Mouse (Mus musculus): Measurements from ENCODE around the gene Hoxb1. TPM values are rescaled to one million over a fixed set of nuclear protein-coding genes. Genes with fewer than 3 reads are reported as not detected.

Gene Hoxb1
- polyA plus RNA-seq, 1 experiment: not detected

GRCm38 (mm10) chr11:96338957-96339855 is 26.3 kb upstream of the Hoxb1 start:
- Histone ChIP-seq H3K4me2 (ENCODE audit: low read depth) (no peak overlapping the region), H3K27me3 (ENCODE audit: control insufficient read depth, insufficient read depth, insufficient read length) (peaks cover 79% of the 10 kb centered on the region)
- TF ChIP-seq E2F4 (IDR thresholded peaks at IDR 0.05; ENCODE audit: insufficient read depth) (no peak), SRF (IDR thresholded peaks at IDR 0.05; ENCODE audit: control insufficient read depth, insufficient read length, low read depth) (no peak), MYOG (IDR thresholded peaks at IDR 0.05; ENCODE audit: control insufficient read depth in 1 of 3, insufficient read depth in 1 of 3, insufficient read length in 2 of 3, low read depth in 2 of 3) (no peak), TCF12 (IDR thresholded peaks at IDR 0.05; ENCODE audit: insufficient read depth, poor library complexity, severe bottlenecking) (no peak), MYOD1 (IDR thresholded peaks at IDR 0.05; ENCODE audit: control insufficient read depth in 1 of 3, insufficient read length in 2 of 3, low read depth in 2 of 3) (no peak)

GRCm38 (mm10) chr11:96340698-96341365 is 24.7 kb upstream of the Hoxb1 start:
- H3K27me3 ChIP-seq (ENCODE audit: control insufficient read depth, insufficient read depth, insufficient read length): peaks cover 78% of the 10 kb centered on the region
- no peak overlapping the region for H3K4me3 ChIP-seq
- H3K4me2 ChIP-seq (ENCODE audit: low read depth): no peak overlapping the region
- no peaks in the 10 kb centered on the region for H3K36me3 ChIP-seq (ENCODE audit: control insufficient read depth, insufficient read depth)
- no peak overlapping the region for H3ac ChIP-seq (ENCODE audit: control insufficient read depth, insufficient read length)
- TF ChIP-seq POLR2AphosphoS2 (IDR thresholded peaks at IDR 0.05; ENCODE audit: insufficient read length, low read depth): no peak
- TF ChIP-seq E2F4 (IDR thresholded peaks at IDR 0.05; ENCODE audit: insufficient read depth): no peak
- no peak for TF ChIP-seq TCF12 (IDR thresholded peaks at IDR 0.05; ENCODE audit: insufficient read depth, poor library complexity, severe bottlenecking)
- no peaks in the 10 kb centered on the region for H3K79me2 ChIP-seq (ENCODE audit: control insufficient read depth, insufficient read depth)

More at GRCm38 (mm10) chr11:96338957-96339855, 26.3 kb upstream of the Hoxb1 start:
- no peaks in the 10 kb centered on the region for H3K79me2 ChIP-seq (ENCODE audit: control insufficient read depth, insufficient read depth)
- no peaks in the 10 kb centered on the region for H3K36me3 ChIP-seq (ENCODE audit: control insufficient read depth, insufficient read depth)
- no peak overlapping the region for H3K4me3 ChIP-seq
- H3ac ChIP-seq (ENCODE audit: control insufficient read depth, insufficient read length): no peak overlapping the region

- H3K4me2 ChIP-seq (ENCODE audit: low read depth): peak overlapping the region; percentile 44
- H3K79me2 ChIP-seq (ENCODE audit: control insufficient read depth, insufficient read depth): no peaks in the 10 kb centered on the region
- no peaks in the 10 kb centered on the region for H3K36me3 ChIP-seq (ENCODE audit: control insufficient read depth, insufficient read depth)
- H3K4me3 ChIP-seq: no peak overlapping the region
- H3ac ChIP-seq (ENCODE audit: control insufficient read depth, insufficient read length): no peak overlapping the region
- TF ChIP-seq CEBPB (IDR thresholded peaks at IDR 0.05; ENCODE audit: insufficient read depth, poor library complexity, severe bottlenecking) (no peak), SRF (IDR thresholded peaks at IDR 0.05; ENCODE audit: control insufficient read depth, insufficient read length, low read depth) (no peak), POLR2AphosphoS2 (IDR thresholded peaks at IDR 0.05; ENCODE audit: insufficient read length, low read depth) (no peak), TCF3 (IDR thresholded peaks at IDR 0.05; ENCODE audit: insufficient read length, low read depth) (no peak), MYOG (IDR thresholded peaks at IDR 0.05; ENCODE audit: control insufficient read depth in 1 of 3, insufficient read depth in 1 of 3, insufficient read length in 2 of 3, low read depth in 2 of 3) (no peak), E2F4 (IDR thresholded peaks at IDR 0.05; ENCODE audit: insufficient read depth) (no peak), MYOD1 (IDR thresholded peaks at IDR 0.05; ENCODE audit: control insufficient read depth in 1 of 3, insufficient read length in 2 of 3, low read depth in 2 of 3) (no peak), REST (IDR thresholded peaks at IDR 0.05; ENCODE audit: insufficient read depth, insufficient read length) (no peak), POLR2A (IDR thresholded peaks at IDR 0.05; ENCODE audit: insufficient read length, low read depth) (no peak), USF1 (IDR thresholded peaks at IDR 0.05; ENCODE audit: low read depth) (no peak), TCF12 (IDR thresholded peaks at IDR 0.05; ENCODE audit: insufficient read depth, poor library complexity, severe bottlenecking) (no peak), MAX (IDR thresholded peaks at IDR 0.05; ENCODE audit: low read depth) (no peak)
- H3K27me3 ChIP-seq (ENCODE audit: control insufficient read depth, insufficient read depth, insufficient read length): peaks cover 81% of the 10 kb centered on the region
Measured at GRCm38 (mm10) chr11:96341701-96342575, 23.6 kb upstream of the Hoxb1 start.

- Histone ChIP-seq H3K4me2 (ENCODE audit: low read depth) (no peak overlapping the region), H3K79me2 (ENCODE audit: control insufficient read depth, insufficient read depth) (no peaks in the 10 kb centered on the region), H3ac (ENCODE audit: control insufficient read depth, insufficient read length) (no peak overlapping the region), H3K4me3 (no peak overlapping the region), H3K27me3 (ENCODE audit: control insufficient read depth, insufficient read depth, insufficient read length) (peaks cover 79% of the 10 kb centered on the region), H3K36me3 (ENCODE audit: control insufficient read depth, insufficient read depth) (no peaks in the 10 kb centered on the region)
- TF ChIP-seq MAX (IDR thresholded peaks at IDR 0.05; ENCODE audit: low read depth) (no peak), MYOG (IDR thresholded peaks at IDR 0.05; ENCODE audit: control insufficient read depth in 1 of 3, insufficient read depth in 1 of 3, insufficient read length in 2 of 3, low read depth in 2 of 3) (no peak), USF1 (IDR thresholded peaks at IDR 0.05; ENCODE audit: low read depth) (no peak), REST (IDR thresholded peaks at IDR 0.05; ENCODE audit: insufficient read depth, insufficient read length) (no peak), TCF12 (IDR thresholded peaks at IDR 0.05; ENCODE audit: insufficient read depth, poor library complexity, severe bottlenecking) (no peak), TCF3 (IDR thresholded peaks at IDR 0.05; ENCODE audit: insufficient read length, low read depth) (no peak), POLR2A (IDR thresholded peaks at IDR 0.05; ENCODE audit: insufficient read length, low read depth) (no peak), E2F4 (IDR thresholded peaks at IDR 0.05; ENCODE audit: insufficient read depth) (no peak), CEBPB (IDR thresholded peaks at IDR 0.05; ENCODE audit: insufficient read depth, poor library complexity, severe bottlenecking) (no peak), MYOD1 (IDR thresholded peaks at IDR 0.05; ENCODE audit: control insufficient read depth in 1 of 3, insufficient read length in 2 of 3, low read depth in 2 of 3) (no peak), SRF (IDR thresholded peaks at IDR 0.05; ENCODE audit: control insufficient read depth, insufficient read length, low read depth) (no peak), POLR2AphosphoS2 (IDR thresholded peaks at IDR 0.05; ENCODE audit: insufficient read length, low read depth) (no peak)
Measured at GRCm38 (mm10) chr11:96342576-96342930, 23.0 kb upstream of the Hoxb1 start.

Measured in myocyte (in vitro differentiated cells).